Mouse (Mus musculus) activated CD4-positive, CD25-positive, alpha-beta regulatory T cell, adult 4 months (primary cell): ENCODE data around the gene Usp32. TPM values are rescaled to one million over a fixed set of nuclear protein-coding genes. Genes with fewer than 3 reads are reported as not detected.

Experiments used
- ATAC-seq: one replicate; pipeline ENCODE4 v1.8.0; 2017
- polyA plus RNA-seq, 2 experiments: library from polyadenylated mRNA; unstranded; fragments of 100-300 nt; shearing (Covaris generic); gene quantifications; one replicate each; pipeline ENCODE4 v1.2.1; 2017

Gene Usp32
- polyA plus RNA-seq, 2 experiments from 2014 or later = 7.5 to 11.9 TPM

GRCm38 (mm10) chr11:84978113-84978512 lies 161.8 kb downstream of the Usp32 start:
- ATAC-seq = no peak

GRCm38 (mm10) chr11:84977385-84977952 lies 162.5 kb downstream of the Usp32 start:
- ATAC-seq = no peak

- ATAC-seq = no peak
These were observed 163.3 kb downstream of the Usp32 start for GRCm38 (mm10) chr11:84976706-84977105.

- no peak for ATAC-seq
These were observed 165.4 kb downstream of the Usp32 start for GRCm38 (mm10) chr11:84974582-84974981.

GRCm38 (mm10) chr11:84973661-84974060 lies 166.3 kb downstream of the Usp32 start:
- no peak for ATAC-seq

- no peak for ATAC-seq
These were observed 167.9 kb downstream of the Usp32 start for GRCm38 (mm10) chr11:84972067-84972466.

GRCm38 (mm10) chr11:84968775-84969174 lies 171.2 kb downstream of the Usp32 start:
- no peak for ATAC-seq

DNA sequence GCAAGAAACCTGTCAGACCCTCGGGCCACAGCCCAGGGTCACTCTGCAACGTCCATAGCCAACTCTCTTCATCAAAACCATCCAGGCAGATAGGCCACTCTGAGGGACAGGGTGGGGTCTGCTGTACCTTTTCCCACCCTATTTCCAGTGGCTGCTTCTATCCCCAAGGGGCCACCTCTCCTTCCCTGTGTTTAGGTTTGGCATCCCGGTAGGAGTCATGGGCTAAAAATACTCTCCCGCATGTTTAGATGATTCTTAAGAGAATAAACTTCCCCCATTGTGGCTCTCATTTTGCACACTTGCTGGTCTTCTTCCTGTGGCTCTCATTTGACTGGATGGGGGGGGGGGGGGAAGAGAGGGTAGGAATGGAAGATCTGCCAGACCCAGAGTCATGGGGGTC lies 171.7 kb downstream of the Usp32 start:
- ATAC-seq = no peak

GRCm38 (mm10) chr11:84967113-84967512 lies 172.8 kb downstream of the Usp32 start:
- ATAC-seq = no peak

DNA sequence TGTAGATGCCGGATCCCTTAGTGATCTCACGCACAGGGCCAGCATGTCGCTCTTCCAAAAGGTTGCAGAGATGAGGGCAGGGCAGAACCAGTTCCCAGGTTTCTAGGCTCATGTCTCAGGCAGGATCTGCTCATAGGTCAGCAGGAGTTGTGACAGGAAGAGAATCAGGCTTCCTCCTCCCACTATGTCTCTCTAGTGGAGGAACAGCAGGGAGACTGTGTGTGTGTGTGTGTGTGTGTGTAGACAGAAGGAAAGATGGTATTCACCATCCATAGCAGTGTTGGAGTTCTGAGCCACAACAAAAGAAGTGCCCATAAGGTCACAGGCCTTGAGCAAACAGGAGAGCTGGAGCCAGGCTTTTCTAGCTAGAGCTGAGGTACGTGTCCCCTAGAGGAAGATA lies 173.3 kb downstream of the Usp32 start:
- ATAC-seq = no peak

DNA sequence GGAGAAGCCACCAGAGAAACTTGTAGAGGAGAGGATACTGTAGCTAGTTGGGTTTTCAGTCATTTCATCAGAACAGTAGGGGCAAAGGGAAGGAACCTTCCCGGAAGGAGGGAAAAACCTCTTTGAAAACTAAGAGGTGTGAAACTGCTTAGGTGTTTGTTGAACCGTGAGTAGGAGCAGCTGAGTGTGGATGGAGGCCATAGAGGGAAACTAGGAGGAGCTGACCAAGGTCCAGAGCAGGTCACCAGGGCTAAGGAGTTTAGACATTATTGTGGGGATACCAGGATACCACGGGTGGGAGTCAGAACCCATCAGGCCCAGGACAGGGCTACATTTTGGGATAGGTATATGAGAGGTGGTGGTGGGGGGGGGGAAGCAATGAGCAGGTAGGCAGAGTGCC lies 176.4 kb downstream of the Usp32 start:
- no peak for ATAC-seq

GRCm38 (mm10) chr11:84962536-84962935 lies 177.4 kb downstream of the Usp32 start:
- no peak for ATAC-seq

DNA sequence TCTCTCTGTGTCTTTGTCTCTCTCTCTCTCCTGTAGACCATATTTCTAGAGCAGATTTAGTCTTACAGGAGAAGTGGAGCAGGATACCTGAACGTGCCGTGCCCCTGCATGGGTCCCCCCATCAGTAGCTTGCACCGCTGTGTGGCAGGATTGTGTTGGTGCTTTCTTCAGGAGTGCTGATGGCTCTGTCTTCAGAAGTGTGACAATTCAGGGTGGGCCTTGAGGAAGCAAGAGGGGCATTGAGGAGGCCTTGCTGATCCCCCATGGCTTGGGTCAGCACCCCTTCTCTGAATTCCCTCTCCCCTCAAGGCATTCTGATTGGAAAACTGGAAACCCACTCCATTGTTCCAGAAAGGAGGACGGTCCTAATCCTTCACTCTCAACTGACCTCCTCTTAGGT lies 178.4 kb downstream of the Usp32 start:
- ATAC-seq = no peak

- no peak for ATAC-seq
These were observed 179.2 kb downstream of the Usp32 start for GRCm38 (mm10) chr11:84960780-84961179.

DNA sequence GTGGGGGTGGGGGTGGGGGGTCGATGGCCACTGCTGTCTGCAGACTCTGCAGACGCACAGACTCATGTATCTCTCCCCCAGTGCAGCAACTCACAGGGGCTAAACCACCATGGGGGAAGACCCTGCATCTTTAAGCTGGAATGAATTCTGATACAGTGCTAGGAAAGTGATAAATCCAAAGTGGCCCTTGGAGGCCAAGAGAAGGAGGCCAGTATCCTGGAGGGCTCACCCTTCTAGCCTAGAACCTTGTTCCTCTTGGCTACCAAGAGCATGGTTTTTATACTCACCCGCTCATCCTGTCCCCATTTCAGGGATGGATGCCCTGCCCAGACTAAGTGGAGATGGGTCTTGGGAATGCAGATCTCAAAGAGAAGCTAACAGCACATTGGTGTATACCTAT lies 179.7 kb downstream of the Usp32 start:
- no peak for ATAC-seq

DNA sequence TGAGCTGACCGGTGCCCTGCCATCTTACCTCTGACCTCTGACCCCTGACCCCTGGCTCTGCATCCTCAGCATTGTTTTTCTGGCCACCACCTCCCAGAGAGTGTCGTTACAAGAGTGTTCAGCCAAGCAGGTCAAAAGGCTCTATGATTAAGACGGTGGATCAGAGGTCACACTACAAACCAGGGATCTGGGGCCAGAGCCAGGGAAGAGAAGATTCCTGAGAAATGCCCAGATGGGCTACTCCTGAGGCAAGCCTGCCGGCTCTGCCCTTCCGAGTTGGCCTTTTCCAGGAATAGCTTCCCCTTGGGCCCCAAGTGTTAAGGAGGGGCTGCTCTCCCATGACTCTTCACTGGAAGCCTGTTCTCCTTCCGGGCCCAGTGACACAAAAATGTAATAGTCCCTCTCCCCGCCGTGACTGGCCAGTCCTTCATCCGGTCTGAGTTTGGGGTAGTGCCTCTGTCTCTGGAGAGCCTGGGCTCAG lies 180.2 kb downstream of the Usp32 start:
- ATAC-seq = no peak

DNA sequence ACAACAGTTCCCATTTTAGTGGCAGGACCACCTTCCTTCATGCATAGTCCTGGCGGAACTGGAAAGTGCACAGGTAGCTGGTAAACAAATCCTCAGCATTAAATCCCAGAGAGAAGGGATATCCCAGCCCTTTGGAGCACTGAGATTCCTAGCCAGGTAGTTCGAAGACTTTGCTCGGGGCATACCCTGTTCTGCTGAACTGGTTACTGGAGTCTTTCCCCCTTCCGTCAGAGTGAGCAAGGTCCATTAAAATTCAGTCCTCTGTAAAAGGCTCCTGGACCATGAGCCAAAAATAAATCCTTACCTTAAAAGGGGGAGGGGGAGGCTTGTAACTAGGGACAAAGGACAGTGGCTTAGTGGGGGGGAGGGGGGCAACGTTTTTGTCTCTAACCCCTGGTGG lies 180.8 kb downstream of the Usp32 start:
- no peak for ATAC-seq

DNA sequence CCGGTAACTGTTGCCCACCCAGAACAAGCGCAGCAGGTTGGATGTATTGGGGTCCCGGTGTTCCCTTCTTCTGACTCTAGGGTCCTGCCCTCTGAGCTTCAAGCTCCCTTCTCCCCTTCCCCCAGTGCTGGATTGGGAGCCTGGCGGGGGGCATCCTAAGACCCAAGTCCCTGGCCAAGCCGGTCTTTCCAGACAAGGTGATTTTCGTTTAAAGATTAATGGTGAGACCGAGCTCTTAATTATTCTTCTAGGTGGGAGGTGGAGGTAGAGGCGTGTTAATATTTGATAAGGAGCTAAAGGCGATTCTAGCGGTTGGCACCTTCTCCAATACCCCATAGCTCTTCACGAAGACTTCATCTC lies 181.7 kb downstream of the Usp32 start:
- no peak for ATAC-seq

GRCm38 (mm10) chr11:84957591-84958270 lies 182.2 kb downstream of the Usp32 start, which contains the start of gene Car4:
Gene Car4, plus strand, starts transcription at chr11:84957786.
- ATAC-seq = no peak

- ATAC-seq = no peak
These were observed 182.8 kb downstream of the Usp32 start for GRCm38 (mm10) chr11:84957171-84957570.

- no peak for ATAC-seq
These were observed 183.6 kb downstream of the Usp32 start for GRCm38 (mm10) chr11:84956400-84956799.

GRCm38 (mm10) chr11:84952611-84953010 lies 187.3 kb downstream of the Usp32 start:
- ATAC-seq = no peak

DNA sequence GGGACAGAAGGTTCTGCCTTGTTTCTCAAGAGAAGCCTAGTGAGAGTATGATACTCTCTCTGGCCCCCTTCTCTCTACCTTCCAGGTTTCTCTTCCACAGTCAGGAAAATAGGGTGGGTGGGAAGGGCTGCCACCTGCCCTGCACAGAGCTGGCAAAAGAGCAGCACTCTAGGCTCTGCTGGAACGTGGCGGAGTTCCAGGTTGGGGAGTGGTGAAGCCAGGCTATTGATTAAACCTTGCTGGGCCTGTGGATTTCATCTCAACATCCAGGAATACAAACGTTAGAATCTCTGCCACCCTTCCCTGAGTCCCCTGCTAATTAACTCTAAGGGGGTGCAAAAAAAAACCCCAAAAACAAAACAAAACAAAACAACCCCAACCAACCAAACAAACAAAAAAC lies 191.4 kb downstream of the Usp32 start:
- ATAC-seq = no peak

- no peak for ATAC-seq
These were observed 191.8 kb downstream of the Usp32 start for GRCm38 (mm10) chr11:84948114-84948513.

- no peak for ATAC-seq
These were observed 192.8 kb downstream of the Usp32 start for GRCm38 (mm10) chr11:84947206-84947605.
